Mouse (Mus musculus) frontal cortex, adult (tissue): ENCODE measurements around the gene Cfap221.
A peak's percentile ranks its signal among the peaks of the same experiment; 100 is the strongest.

Experiments used
- ATAC-seq: cut with Nextera tagmentation; 2 replicates; pipeline ENCODE4 v1.9.2; 2017; ENCODE audit warnings: mild to moderate bottlenecking, moderate library complexity, mixed read lengths; ENCODE audit not compliant: low TSS enrichment

Gene Cfap221

GRCm38 (mm10) chr1:119996798-119997581 is at the start of gene Cfap221:
Gene Cfap221, minus strand, starts transcription at chr1:119997234.
- peak; percentile 97 for ATAC-seq

DNA sequence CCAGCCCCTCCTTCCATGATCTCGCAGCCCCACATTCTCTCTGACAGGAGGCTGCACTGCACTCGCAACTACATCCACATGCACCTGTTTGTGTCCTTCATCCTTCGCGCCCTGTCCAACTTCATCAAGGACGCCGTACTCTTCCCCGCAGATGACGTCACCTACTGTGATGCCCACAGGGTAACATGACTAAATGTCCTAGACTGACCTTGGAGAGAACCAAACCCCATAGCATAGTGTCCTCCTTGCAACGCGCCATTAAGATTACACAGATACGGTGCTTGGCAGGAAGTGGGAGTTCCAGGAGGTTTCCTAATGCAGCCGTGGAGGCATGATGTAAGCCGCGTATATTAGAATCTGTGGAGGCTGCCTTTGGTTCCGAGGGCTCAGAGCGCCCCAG is 47.5 kb upstream of the Cfap221 start:
- no peak for ATAC-seq

GRCm38 (mm10) chr1:120042421-120042820 is 45.4 kb upstream of the Cfap221 start:
- no peak for ATAC-seq

DNA sequence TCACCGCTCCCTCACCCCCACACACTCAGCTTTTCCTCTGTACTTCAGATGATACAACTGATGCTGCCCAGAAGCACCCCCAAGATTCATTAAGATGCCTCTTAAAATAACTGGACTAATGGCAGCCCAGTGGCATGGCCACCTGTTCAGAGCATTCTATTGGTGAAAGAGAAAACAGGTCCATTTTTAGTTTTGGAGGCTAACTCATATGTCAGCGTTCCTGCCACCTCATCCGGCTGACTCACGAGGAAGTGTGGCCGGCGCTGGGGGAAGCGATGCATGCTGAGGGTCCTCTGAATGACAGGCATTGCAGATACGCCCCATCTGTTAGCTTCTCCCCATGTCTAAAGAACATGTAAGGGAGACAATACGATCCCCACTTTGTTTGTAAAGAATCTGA is 41.6 kb upstream of the Cfap221 start:
- ATAC-seq = no peak

DNA sequence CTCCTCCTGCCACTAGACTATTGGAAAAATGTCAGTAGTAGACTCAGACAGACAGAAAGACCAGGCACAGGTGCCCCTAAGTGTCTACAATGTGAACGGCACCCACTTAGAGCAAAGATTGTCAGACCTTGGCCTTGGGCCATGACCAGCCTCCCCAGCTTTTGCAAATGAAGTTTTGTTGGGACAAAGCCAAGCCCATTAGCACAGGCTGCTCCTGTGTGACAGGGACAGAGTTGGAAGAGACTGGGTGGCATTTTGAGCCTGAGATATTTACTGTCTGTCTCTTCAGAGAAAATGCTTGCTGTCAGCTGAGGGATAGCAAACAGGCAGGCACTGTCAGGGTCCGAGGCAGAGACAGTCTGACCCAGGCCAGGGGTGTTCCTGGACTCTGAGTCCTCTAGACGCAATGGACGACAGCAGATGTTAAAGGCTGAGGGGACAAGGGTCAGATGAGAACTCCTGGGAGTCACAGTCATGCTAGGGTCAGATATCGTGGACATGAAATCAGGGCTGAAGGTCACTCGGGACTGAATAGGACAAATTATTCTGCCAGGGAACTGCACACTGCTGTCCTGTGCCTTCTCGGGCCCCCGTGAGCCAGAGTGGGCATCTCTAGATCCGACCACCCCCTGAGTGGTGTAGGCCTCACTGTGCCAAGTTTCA is 40.1 kb upstream of the Cfap221 start:
- no peak for ATAC-seq

DNA sequence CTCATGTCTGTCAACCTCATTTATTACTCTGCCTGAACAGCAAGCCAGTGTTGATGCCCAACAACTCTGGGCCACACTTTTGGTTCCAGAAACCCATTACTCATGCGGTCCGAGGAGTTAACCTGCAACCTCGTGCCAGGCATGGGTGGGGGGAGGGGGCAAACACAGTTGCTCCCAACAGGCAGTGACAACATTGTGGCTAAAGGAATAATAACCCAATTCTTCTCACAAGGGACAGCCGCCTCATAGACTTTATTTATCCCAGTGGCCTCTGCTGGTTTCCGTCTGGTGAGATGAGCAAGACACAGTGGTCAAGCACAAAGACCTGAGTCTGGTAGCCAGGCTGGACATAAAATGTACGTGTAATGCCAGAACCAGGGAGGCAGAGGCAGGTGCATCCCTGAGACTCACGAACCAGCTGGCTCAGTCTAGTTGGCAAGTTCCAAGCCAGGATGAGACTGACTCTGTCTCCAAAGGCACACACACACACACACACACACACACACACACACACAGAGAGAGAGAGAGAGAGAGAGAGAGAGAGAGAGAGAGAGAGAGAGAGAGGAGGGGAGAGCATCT is 38.5 kb upstream of the Cfap221 start:
- no peak for ATAC-seq

DNA sequence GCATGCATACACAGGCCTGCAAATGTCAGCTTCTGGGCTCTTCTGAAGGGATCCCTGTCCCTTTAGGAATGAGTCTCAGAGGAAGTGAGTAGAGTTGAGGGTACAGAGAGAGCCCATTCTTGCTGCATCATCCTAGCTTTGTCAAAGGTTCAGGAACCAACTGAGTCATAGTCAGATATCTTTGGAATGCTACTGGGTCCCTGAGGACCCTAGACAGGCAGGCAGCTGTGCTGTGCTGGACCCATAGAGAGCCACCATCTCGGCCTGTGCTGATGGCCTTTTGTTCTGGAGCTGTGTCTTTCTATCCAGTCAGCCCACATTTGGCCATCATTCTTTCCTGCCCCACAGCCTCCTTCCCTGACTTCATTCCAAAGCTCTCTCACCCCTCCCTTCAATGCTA is 37.8 kb upstream of the Cfap221 start:
- no peak for ATAC-seq

DNA sequence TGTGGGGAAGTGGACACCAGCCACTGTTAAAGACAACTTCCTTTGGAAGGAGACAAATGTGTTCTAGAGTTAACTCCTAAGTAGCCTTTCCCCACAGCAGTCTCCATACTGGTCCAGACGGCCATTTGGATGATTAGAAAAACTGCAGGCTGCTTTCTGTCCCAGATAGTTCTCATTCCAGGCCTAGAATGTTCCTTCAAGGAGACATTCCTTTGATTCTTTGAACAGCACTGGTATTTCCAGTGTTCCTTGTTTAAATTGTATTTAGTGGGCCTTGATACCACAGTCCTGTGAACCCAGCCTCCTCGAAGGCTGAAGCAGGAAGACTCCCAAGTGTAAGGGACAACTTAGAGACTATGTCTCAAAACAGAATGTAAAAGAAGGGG is 36.4 kb upstream of the Cfap221 start:
- no peak for ATAC-seq

- peak; percentile 80 for ATAC-seq
Measured at GRCm38 (mm10) chr1:120032804-120033468, 35.9 kb upstream of the Cfap221 start.

DNA sequence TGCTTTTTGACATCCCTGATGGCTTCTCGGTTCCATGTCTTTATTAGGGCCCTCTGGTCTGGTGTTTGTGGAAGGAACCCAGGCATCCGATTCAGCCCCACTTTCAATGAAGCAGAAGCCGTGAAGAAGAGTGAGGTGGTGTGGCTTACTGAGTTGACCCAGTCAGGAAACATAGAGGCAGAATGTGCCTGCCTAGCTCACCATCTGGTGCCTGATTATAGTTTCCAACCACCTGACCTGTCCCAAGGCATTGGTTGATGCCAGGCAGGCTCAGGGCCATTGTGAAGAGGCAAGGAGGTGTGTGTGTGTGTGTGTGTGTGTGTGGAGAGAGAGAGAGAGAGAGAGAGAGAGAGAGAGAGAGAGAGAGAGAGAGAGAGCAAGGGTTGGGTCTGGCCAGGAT is 33.4 kb upstream of the Cfap221 start:
- no peak for ATAC-seq

GRCm38 (mm10) chr1:120027693-120028092 is 30.7 kb upstream of the Cfap221 start:
- ATAC-seq = no peak

DNA sequence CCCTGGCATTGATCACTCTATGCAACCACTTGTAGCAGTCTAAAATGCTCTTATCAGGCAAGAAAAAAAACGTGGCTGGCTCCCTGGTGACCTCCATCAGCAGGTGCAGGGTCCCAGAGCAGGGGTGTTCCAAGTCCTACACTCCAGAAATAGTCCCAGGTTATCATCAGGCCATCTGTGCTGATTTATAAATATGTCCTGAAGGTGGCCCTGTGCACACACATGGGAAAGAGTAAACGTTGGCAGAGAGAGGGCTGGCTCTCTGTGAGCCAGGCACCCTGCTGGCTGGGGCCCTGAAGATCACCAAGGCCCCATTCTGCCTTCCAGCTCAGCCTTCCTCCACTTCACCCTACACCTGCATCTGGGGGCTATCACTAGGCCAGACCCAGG is 28.0 kb upstream of the Cfap221 start:
- no peak for ATAC-seq

- ATAC-seq = no peak
Measured at GRCm38 (mm10) chr1:120024331-120025049, 27.5 kb upstream of the Cfap221 start.

GRCm38 (mm10) chr1:120021951-120022350 is 24.9 kb upstream of the Cfap221 start:
- ATAC-seq = peak; percentile 94

DNA sequence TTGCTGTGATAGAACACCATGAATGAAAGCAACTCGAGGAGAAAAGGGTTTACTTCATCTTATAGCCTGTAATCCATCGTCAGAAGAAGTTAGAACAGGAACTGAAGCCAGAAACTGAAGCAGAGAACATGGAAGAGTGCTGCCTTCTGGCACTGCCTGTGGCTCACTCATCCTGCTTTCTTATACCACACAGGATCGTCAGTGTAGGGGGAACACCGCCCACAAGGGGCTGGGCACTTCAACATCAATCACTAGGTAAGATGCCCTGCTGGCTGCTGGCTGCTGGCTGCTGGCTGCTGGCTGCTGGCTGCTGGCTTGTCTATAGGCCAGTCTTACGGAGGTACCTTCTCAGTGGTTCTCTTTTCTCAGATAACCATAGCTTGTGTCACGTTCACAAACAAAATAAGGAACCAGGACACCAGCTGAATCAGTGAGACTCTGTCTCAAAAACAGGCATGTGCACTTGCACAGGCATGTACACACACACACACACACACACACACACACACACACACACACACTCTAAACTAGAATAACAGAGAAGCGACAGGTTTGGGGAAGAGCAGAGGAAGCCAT is 23.4 kb upstream of the Cfap221 start:
- ATAC-seq = no peak

DNA sequence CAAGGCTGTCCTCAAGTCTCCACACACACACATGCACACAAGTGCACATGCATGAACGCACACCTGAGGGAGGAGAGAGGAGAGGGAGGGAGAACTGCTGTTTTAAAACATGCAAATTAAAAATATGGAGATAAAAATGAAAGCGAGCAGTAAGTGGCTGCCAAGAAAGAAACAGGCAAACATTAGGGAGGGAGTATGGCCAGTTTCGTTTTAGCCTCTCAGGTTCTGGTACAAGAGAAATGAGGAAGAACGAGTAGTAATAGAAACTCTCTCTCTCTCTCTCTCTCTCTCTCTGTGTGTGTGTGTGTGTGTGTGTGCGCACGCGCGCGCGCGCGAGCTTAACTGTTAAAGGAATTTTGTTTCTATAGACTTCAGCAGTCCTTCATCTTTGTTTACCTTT is 22.4 kb upstream of the Cfap221 start:
- ATAC-seq = no peak

DNA sequence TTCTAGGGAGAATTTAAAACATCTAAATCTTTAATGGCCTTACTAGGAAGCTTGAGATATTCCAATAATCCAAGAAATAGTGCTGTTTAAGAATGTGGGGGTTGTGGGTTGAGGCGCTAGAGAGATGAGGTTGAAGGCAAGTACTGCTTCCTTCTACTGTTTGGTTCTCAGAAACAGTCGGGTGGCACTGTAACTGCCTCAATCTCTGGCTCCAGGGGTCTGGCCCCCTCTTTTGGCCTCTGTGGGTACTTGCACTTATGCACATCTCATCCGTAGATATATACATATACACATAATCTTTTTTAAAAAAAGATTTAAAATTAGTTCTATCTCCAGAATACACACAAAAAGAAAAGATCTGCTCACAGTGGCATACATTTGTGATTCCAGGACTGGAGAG is 21.9 kb upstream of the Cfap221 start:
- ATAC-seq = no peak

GRCm38 (mm10) chr1:120016240-120016639 is 19.2 kb upstream of the Cfap221 start:
- no peak for ATAC-seq

DNA sequence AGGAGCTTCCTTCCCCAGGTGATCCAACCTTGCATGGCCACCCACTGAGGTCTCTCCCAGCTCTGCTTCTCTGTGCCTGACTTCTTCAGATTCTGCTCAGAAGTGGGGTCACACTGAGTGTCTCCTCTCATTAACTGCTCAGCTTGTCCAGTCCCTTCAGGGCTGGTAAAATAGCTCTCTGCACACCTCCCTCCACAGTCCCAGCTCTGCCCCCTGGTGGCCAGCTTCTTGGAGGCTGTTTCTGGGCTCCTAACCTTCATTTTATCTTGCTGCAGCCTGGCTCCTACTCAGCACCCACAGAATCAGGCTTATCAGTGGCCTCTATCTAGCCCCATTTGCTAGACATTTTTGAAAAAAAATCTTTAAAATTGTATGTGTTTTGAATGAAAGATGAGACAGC is 16.1 kb upstream of the Cfap221 start:
- peak; percentile 93 for ATAC-seq

DNA sequence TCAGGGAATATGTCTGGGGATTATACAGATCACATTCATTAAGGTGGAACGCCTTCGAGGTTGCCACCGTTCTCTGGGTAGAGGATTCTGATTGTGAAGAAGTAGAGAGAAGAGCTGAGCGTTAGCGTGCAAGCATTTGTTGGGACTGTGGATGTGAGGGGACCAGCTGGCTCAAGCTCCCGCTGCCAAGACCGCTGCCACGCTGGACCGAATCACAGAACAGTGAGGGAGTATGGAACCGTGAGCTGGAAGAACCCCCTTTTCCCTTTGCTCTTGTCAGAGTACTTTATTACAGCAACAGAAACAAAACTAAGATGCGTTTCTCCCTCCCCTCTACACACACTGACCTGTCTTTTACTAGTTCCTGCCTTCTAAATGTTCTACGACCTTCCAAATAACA is 15.6 kb upstream of the Cfap221 start:
- ATAC-seq = no peak

DNA sequence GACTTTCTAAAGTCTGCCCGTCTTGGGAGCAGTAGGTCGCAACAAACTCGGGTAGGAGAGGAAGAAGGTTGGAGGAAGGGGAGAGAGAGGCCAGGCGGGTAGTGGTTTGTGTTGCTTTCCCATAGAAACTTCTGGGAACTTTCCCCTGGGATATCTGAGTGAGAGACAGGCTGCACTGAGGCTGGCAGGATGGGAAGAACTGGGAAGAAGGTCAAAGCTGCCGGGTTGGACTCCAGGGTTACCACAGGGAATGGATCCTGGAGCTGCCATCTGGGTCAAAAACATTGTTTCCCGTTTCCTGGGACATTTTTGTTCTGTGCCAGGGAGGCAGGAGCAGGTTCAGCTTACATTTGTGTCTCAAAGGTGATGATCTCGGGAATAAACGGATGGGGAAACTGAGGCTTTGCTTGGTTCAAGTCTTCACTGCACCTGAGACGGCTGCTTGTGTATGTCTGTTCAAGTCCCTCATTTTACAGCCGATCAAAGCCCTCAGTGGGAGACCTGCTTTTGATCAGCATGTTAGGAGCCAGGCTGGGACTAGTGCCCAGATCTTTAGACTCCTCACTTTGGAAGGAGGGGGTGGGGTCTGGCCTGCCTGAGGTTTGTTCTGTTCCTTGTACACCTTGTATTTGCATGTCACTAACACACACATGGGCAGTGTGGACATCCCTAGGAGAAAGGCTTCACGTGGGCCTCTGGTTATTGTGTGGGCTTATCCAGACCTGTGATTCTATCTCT is 11.0 kb upstream of the Cfap221 start:
- no peak for ATAC-seq
